Mouse (Mus musculus) limb, embryonic 13.5 days (tissue): ENCODE results near the gene Uqcrq. TPM values are rescaled to one million over a fixed set of nuclear protein-coding genes. Genes with fewer than 3 reads are reported as not detected.

ENCODE experiments used
- ATAC-seq: fragments of 200-750 bp; cut with Nextera tagmentation; 2 replicates; pipeline ENCODE4 v1.8.0; 2017; ENCODE audit warnings: low read depth, moderate number of reproducible peaks, moderate TSS enrichment; ENCODE audit not compliant: low FRiP score
- H3K27ac ChIP-seq: fragments of 300-500 bp; sonication (generic); 2 replicates; pipeline ENCODE4 v1.5.1; 2015; ENCODE audit warnings: inconsistent platforms, mild to moderate bottlenecking, moderate library complexity
- H3K27me3 ChIP-seq: fragments of 300-500 bp; sonication (generic); 2 replicates; pipeline ENCODE4 v1.6.1; 2015; ENCODE audit warnings: mild to moderate bottlenecking, inconsistent platforms
- H3K36me3 ChIP-seq: fragments of 300-500 bp; sonication (generic); 2 replicates; pipeline ENCODE4 v1.6.1; 2015; ENCODE audit warnings: inconsistent platforms, mild to moderate bottlenecking, moderate library complexity
- H3K4me1 ChIP-seq: fragments of 300-500 bp; sonication (generic); 2 replicates; pipeline ENCODE4 v1.6.1; 2015; ENCODE audit warnings: inconsistent platforms
- H3K4me2 ChIP-seq: fragments of 300-500 bp; sonication (generic); replicated peaks from 2 replicates; pipeline ENCODE4 v1.6.1; 2015; ENCODE audit warnings: inconsistent platforms, mild to moderate bottlenecking, moderate library complexity
- H3K4me3 ChIP-seq: fragments of 300-500 bp; sonication (generic); 2 replicates; pipeline ENCODE4 v1.5.1; 2015; ENCODE audit warnings: moderate library complexity, mild to moderate bottlenecking, inconsistent platforms
- H3K9ac ChIP-seq: fragments of 300-500 bp; sonication (generic); 2 replicates; pipeline ENCODE4 v1.6.1; 2015; ENCODE audit warnings: mild to moderate bottlenecking, inconsistent platforms
- H3K9me3 ChIP-seq: fragments of 300-500 bp; sonication (generic); 2 replicates; pipeline ENCODE4 v1.6.1; 2016; ENCODE audit warnings: inconsistent platforms
- WGBS: fragments of 180-500 bp; shearing (Covaris S2); methylation state at CpG from one replicate; pipeline ENCODE4 v1.1.7; 2015; 5-methylcytosine and 5-hydroxymethylcytosine counted together
- polyA plus RNA-seq: library from polyadenylated mRNA; unstranded; fragments of >200 nt; fragmentation: Nextera tagmentation; extraction: Ambion mirVana; gene quantifications from 2 replicates; pipeline ENCODE4 v1.2.1, GENCODE M21; 2015

Gene Uqcrq
- polyA plus RNA-seq = 449 and 478 TPM in 2 replicates

DNA sequence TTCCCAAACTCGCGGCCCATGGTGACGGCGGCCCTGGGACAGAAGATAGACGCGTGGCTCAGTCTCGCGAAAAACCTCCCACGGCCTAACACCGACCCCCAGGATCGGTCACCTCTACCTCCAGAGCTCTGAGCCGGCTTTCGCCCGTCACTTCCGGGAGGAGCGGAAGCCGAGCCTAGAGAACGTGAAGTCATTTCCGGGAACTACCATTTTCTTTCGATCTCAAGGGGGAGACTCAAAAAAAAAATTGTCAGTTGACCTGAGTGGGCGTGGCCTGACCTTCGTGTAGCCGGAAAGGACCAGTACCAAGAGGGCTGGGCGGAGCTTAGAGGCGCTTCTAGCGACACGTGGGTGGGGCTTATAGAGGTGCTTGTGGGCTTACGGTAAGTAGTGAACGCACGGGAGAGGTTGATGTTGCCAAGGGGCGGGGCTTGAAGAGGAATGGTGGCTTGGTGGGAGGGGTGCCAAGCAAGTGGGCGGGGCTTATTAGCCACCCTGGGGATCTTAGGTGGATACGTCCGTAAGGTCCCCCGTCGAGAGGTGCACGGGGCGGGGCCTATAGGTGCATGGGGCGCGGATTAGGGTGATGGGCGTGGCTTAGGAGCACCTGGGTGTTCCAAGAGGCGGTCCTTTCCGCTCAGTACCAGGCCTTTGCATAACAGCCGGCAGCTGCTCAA lies at the start of gene Uqcrq, which contains the start of gene Gdf9:
Uqcrq (minus strand) TSS at position 162 of the 677 bp plus-strand sequence.
Gdf9 (plus strand) TSS at position 354 of the 677 bp plus-strand sequence.
- WGBS = under 1% methylated on average over 44 of the region's 44 CpGs
- H3K27ac ChIP-seq = peak within 1 kb of the TSS; percentile 61
- H3K9ac ChIP-seq = peak within 1 kb of the TSS; percentile 96
- H3K27me3 ChIP-seq = no peaks in the 10 kb centered on the region
- peaks cover 14% of the 10 kb centered on the region for H3K4me1 ChIP-seq
- peaks cover 15% of the 10 kb centered on the region for H3K36me3 ChIP-seq
- no peaks in the 10 kb centered on the region for H3K9me3 ChIP-seq
- H3K4me2 ChIP-seq = peak within 1 kb of the TSS; percentile 91
- ATAC-seq = peak; percentile 96
- H3K4me3 ChIP-seq = peak within 1 kb of the TSS; percentile 97

DNA sequence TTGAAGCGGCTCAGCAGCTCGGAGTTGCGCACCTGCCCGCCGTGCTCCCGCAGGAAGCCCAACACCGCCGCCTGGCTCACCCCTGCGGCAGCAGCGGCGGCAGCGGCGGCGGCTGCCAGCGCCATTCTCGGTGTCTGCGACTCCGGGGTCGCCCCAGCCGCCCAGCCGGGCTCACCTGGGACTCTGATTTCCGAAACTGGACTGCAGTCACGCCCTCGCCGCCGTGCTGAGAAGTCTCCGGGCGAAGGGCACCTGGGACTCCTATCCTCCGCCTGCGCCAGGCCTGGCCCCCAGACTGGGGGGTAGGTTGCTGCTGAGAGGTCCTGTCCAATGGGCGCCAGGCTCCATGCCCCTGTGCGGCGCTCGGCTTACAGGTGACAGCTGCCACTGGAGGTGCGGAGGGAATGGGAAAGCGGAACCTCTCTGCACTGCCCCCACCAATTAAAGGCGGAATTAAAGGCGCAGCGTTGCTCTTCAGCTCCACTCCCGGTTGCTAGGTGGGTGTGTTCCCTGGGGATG lies 49.2 kb upstream of the Uqcrq start, which contains the start of the genes Gm9945 and Sowaha:
Gm9945 (plus strand) TSS at position 384 of the 519 bp plus-strand sequence.
Sowaha (minus strand) TSS at position 492 of the 519 bp plus-strand sequence.
- ATAC-seq = no peak
- Histone ChIP-seq H3K27ac (no peak within 1 kb of the TSS), H3K36me3 (no peaks in the 10 kb centered on the region), H3K9ac (peak within 1 kb of the TSS; percentile 48), H3K9me3 (no peaks in the 10 kb centered on the region), H3K4me2 (peak within 1 kb of the TSS; percentile 83), H3K4me3 (peak within 1 kb of the TSS; percentile 50), H3K4me1 (peaks cover 20% of the 10 kb centered on the region), H3K27me3 (peaks cover 82% of the 10 kb centered on the region)
- WGBS = 2% methylated on average over 39 of the region's 40 CpGs

DNA sequence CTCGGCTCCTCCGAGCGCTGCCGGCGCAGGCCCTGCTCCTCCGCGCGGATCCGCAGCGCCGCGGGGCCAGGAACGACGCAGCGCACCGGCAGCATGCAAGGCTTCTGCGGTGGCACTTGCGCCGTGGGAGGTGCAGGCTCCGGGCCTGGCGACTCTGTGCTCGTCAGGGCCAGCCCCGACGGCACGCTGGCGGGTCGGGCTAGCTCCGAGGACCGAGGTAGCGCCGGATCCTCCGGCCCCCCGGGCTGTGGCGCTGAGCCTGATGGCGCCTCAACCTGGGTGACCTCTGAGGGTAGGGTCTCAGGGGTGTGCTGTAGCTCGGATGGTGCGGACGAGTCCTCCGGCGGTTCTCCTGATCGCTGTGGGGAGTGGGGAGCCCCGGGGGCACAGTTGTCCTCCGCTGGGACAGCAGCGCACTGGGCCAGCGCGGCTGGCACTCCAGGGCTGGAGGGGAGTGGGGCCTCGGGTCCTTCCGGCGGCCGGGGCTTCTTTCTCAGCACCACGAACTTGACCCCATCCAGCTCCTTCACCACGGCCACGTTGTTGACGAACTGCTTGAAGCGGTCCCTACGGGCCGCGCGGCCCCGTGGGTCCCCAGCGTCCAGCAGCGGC lies 48.6 kb upstream of the Uqcrq start:
- Histone ChIP-seq H3K4me2 (peak overlapping the region; percentile 83), H3K9me3 (no peaks in the 10 kb centered on the region), H3K36me3 (no peaks in the 10 kb centered on the region), H3K4me1 (peaks cover 20% of the 10 kb centered on the region), H3K27ac (no peak overlapping the region), H3K27me3 (peaks cover 87% of the 10 kb centered on the region), H3K4me3 (peak overlapping the region; percentile 50), H3K9ac (peak overlapping the region; percentile 48)
- no peak for ATAC-seq
- WGBS = under 1% methylated on average over 62 of the region's 62 CpGs

DNA sequence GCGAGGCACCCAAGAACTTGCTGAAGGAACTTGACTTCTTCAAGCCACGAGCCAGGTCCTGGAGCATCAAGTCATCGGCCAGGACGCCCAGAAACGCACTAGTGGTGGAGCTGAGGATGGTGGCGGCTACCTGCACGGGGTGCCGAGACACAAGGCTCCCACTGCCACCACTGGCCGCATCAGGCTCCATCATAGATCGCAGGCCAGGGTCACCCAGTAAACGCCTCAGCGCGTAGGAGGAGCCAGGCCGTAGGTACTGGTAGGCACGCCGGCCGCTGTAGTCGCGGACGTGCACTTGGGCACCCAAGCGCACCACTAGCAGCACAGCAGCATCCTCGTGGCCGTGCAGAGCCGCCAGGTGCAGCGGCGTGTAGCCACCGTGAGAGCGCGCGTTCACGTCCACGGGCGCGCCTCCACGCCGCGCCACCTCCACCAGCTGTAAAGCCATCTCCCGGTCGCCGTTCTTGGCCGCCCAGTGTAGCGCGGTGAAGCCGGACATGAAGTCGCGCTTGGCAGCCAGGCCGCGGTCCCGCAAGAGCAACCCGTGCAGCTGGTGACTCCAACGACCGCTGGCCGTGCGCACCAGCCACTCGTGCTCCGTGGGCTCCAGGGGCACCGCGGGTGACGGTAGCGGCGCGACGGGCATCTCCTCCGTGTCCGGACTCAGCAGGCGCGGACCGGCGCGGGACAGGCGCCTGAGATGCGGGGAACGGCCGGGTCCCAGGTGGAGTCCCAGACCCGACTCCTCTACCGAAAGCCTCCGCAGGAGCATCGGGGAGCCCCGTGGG lies 47.9 kb upstream of the Uqcrq start:
- ATAC-seq = no peak
- Histone ChIP-seq H3K4me1 (peaks cover 20% of the 10 kb centered on the region), H3K27ac (no peak overlapping the region), H3K36me3 (no peaks in the 10 kb centered on the region), H3K9ac (peak overlapping the region; percentile 48), H3K9me3 (no peaks in the 10 kb centered on the region), H3K4me3 (peak overlapping the region; percentile 50), H3K27me3 (peaks cover 91% of the 10 kb centered on the region), H3K4me2 (peak overlapping the region; percentile 83)
- 6% methylated on average over 64 of the region's 79 CpGs for WGBS

DNA sequence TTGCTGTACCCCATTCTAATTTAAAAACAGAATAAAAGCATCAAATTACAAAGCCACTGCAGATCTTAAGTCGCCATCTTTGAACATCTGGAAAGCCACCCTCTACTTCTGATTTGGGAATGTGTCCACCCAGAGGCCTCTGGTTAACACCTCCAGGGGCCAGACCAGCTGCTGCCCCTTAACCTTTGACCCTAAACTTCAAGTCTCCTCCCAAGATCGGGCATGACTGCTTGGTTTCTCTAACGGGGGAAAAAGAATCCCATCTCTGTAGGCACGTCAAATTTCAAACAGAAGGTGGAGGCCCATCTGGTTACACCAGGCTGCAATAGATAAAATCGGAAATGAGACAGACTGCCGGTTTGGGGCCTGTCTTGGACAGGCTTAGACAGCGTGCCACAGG lies 47.2 kb upstream of the Uqcrq start:
- H3K27me3 ChIP-seq = peaks cover 88% of the 10 kb centered on the region
- WGBS = 14% methylated on average over 7 of the region's 7 CpGs
- no peak overlapping the region for H3K4me3 ChIP-seq
- ATAC-seq = no peak
- peaks cover 20% of the 10 kb centered on the region for H3K4me1 ChIP-seq
- H3K36me3 ChIP-seq = no peaks in the 10 kb centered on the region
- no peaks in the 10 kb centered on the region for H3K9me3 ChIP-seq
- H3K9ac ChIP-seq = no peak overlapping the region
- H3K4me2 ChIP-seq = no peak overlapping the region
- no peak overlapping the region for H3K27ac ChIP-seq

DNA sequence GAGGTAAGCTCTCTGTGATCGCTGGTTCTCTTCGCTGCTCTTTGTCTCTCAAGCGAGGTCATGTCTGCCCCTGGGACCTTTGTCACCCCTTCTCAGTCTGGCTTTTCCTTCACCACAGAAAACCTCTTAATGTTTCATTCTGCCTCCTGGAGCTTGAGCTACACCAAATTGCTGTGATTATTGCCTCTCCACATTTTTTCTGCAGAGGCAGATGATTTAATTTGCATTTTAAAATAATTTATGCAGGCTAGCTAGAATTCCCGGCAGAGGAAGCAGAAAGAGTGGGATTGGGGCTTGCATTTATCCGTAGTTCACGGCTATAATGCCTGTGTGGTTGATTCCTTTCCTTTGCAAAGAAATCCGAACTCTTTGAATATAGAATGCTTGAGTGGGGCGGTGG lies 45.0 kb upstream of the Uqcrq start:
- ATAC-seq = no peak
- Histone ChIP-seq H3K27ac (no peak overlapping the region), H3K4me3 (no peak overlapping the region), H3K9me3 (no peaks in the 10 kb centered on the region), H3K27me3 (peaks cover 89% of the 10 kb centered on the region), H3K4me1 (peaks cover 26% of the 10 kb centered on the region), H3K9ac (no peak overlapping the region), H3K36me3 (no peaks in the 10 kb centered on the region), H3K4me2 (no peak overlapping the region)
- WGBS = 33% methylated on average over 8 of the region's 8 CpGs

DNA sequence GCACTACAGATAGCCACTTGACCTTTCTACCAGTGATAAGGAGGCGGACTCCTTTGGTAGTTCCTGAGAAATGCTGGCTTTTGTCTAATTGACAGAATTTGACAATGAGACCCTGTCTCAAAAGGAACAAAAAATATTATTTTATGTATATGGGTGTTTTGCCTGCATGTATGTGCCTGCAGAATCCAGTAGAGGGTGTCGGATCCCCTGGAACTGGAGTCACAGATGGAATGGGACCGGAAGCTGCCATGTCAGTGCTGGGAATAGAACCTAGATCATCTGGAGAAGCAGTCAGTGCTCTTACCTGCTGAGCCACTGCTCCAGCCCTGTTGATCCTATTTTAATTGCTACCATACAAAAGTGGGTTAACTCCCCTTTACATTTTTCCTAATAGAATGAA lies 42.1 kb upstream of the Uqcrq start:
- H3K36me3 ChIP-seq = no peaks in the 10 kb centered on the region
- H3K4me3 ChIP-seq = no peak overlapping the region
- no peak for ATAC-seq
- H3K9me3 ChIP-seq = no peaks in the 10 kb centered on the region
- H3K4me2 ChIP-seq = no peak overlapping the region
- 74% methylated on average over 3 of the region's 3 CpGs for WGBS
- H3K27me3 ChIP-seq = peaks cover 72% of the 10 kb centered on the region
- no peak overlapping the region for H3K27ac ChIP-seq
- peaks cover 20% of the 10 kb centered on the region for H3K4me1 ChIP-seq
- H3K9ac ChIP-seq = no peak overlapping the region

DNA sequence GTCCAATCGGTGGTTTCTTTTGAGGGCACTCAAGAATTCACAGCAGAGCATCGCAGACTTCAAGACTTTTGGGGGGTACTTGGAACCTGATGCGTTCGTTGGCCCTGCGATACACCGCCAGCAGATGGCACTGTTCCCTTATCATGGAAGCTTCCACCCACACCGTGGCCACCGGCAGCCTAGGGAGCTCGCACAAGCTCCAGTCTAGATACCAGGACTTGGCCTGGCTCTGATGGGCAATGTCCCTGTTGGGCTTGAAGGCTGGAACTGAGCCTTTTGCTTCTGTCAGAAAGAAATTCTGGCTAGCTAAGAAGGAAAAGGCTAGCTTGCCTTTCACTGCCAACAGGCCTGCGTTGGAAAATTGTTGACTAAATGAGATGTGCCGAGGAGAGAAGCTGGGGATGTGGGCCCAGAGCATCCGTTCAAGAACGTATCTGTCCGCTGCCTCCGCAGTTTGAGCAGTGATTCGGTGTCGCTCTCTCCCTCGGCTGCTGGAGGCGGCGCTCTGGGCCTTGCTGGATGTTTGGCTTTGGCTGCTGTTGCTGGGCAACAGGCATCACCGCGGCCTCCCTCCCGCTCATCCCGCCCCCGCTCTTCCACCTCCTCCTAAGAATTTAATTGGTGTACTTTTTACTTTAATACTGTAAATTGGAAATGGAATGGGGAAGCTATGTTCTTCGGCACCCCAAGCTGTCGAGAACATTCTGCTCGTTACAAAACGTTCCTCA lies 39.5 kb upstream of the Uqcrq start, which contains the start of gene Gm9837:
Gm9837 (minus strand) TSS at position 512 of the 728 bp plus-strand sequence.
- 0 out of 2 replicates have a peak, but pooled peaks cover 6% of the 10 kb centered on the region for H3K36me3 ChIP-seq
- peaks cover 29% of the 10 kb centered on the region for H3K4me1 ChIP-seq
- peak within 1 kb of the TSS; percentile 62 for H3K4me2 ChIP-seq
- peak within 1 kb of the TSS; percentile 62 for H3K27ac ChIP-seq
- 3% methylated on average over 29 of the region's 29 CpGs for WGBS
- H3K9ac ChIP-seq = peak within 1 kb of the TSS; percentile 19; the same call in 1 of the 2 replicates
- peak within 1 kb of the TSS; percentile 29 for H3K4me3 ChIP-seq
- peaks cover 73% of the 10 kb centered on the region for H3K27me3 ChIP-seq
- ATAC-seq = peak; percentile 85
- no peaks in the 10 kb centered on the region for H3K9me3 ChIP-seq

DNA sequence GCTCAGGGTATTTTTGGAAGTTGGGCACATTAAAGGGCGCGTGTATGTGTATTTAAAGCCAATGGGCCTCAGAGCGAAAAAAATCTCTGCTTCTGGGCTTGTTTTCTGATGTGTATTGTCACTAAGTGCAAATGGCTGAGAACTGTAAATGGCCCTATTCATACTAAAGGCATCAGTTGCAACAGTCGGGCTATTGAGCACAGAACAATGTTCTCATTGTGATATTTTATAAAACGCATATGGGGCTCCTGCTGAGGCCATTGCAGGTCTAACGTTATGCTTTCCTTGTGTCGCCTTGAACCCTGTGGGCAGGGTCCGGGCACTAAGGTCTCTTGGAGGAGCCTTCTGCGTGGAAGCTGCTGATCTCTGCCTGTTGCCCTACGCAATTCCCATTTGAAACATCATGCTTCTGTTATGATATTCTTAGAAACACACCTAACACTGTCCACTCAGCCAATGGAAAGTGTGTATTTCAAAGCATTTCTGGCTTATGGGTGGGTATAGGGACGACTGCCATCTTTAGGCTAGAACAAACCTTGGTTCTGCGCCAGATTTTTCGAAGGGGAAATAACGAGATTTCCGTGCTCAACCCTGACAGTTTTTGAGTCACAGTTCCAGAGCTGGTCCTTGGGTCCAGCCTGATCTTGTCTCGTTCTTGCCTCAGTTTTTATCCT lies 38.8 kb upstream of the Uqcrq start:
- H3K9ac ChIP-seq = no peak overlapping the region
- H3K27ac ChIP-seq = peak overlapping the region; percentile 67
- H3K4me3 ChIP-seq = peak overlapping the region; percentile 22; the same call in 1 of the 2 replicates

DNA sequence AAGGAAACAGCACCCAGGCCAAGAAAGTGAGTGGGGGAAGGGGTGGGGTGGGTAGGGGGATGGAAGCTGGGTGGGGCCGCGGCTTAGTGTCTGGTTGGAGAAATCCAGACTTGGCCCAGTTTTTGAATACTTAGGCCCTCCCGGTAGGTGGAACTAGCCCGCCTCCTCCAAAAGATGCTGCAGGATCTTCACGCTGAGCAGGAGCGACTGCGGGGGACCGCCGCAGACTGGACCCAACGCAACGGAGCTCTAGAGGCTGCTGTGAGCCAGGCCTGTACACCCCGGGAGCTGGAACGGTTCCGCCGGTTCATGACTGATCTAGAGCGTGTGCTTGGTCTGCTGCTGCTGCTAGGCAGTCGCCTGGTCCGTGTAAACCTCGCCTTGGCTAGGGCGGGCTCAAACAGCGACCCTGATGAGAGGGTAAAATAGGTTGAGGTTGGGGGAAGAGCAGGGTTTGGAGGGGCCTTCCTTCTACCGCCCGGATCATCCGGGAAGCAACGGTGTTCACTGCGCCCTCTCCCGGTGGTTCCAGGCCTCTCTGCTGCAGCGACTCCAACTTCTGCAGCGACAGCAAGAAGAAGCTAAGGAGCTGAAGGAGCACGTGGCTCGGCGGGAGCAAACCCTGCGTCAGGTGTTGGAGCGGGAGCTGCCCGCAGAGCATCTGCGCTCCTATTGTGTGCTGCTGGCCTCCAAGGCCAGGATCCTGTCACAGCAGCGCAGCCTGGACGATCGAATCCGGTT lies 35.8 kb upstream of the Uqcrq start:
- H3K4me3 ChIP-seq = peak overlapping the region; percentile 36
- H3K36me3 ChIP-seq = peaks cover 12% of the 10 kb centered on the region; the same call in 1 of the 2 replicates
- H3K27ac ChIP-seq = no peak overlapping the region
- H3K9ac ChIP-seq = peak overlapping the region; percentile 58
- peak; percentile 48 for ATAC-seq
- peaks cover 80% of the 10 kb centered on the region for H3K27me3 ChIP-seq
- H3K4me1 ChIP-seq = peaks cover 45% of the 10 kb centered on the region
- H3K4me2 ChIP-seq = peak overlapping the region; percentile 60
- WGBS = 9% methylated on average over 40 of the region's 40 CpGs
- peaks cover 3% of the 10 kb centered on the region; the same call in 1 of the 2 replicates for H3K9me3 ChIP-seq

More for the DNA sequence above, 38.8 kb upstream of the Uqcrq start:
- peaks cover 2% of the 10 kb centered on the region; the same call in 1 of the 2 replicates for H3K9me3 ChIP-seq
- peak overlapping the region; percentile 62 for H3K4me2 ChIP-seq
- peaks cover 29% of the 10 kb centered on the region for H3K4me1 ChIP-seq
- peaks cover 73% of the 10 kb centered on the region for H3K27me3 ChIP-seq
- no peak for ATAC-seq
- H3K36me3 ChIP-seq = peaks cover 11% of the 10 kb centered on the region; the same call in 1 of the 2 replicates
- 33% methylated on average over 16 of the region's 16 CpGs for WGBS
